Mouse (Mus musculus) kidney, embryonic 15.5 days (tissue): ENCODE results near the gene Rabl3. TPM values are rescaled to one million over a fixed set of nuclear protein-coding genes. Genes with fewer than 3 reads are reported as not detected.

ENCODE experiments used
- ATAC-seq: fragments of 200-750 bp; cut with Nextera tagmentation; replicated peaks from 2 replicates; pipeline ENCODE4 v1.8.0; 2017; ENCODE audit warnings: moderate TSS enrichment; ENCODE audit not compliant: low FRiP score
- H3K27ac ChIP-seq: fragments of 300-500 bp; sonication (generic); 2 replicates; pipeline ENCODE4 v1.5.1; 2015; ENCODE audit warnings: mild to moderate bottlenecking, inconsistent platforms
- H3K27me3 ChIP-seq: fragments of 300-500 bp; sonication (generic); 2 replicates; pipeline ENCODE4 v1.6.1; 2015; ENCODE audit warnings: inconsistent platforms
- H3K36me3 ChIP-seq: fragments of 300-500 bp; sonication (generic); 2 replicates; pipeline ENCODE4 v1.6.1; 2015; ENCODE audit warnings: inconsistent platforms
- H3K4me1 ChIP-seq: fragments of 300-500 bp; sonication (generic); 2 replicates; pipeline ENCODE4 v1.6.1; 2015; ENCODE audit warnings: inconsistent platforms
- H3K4me2 ChIP-seq: fragments of 300-500 bp; sonication (generic); 2 replicates; pipeline ENCODE4 v1.6.1; 2015; ENCODE audit warnings: moderate library complexity, mild to moderate bottlenecking, inconsistent platforms
- H3K4me3 ChIP-seq: fragments of 300-500 bp; sonication (generic); replicated peaks from 2 replicates; pipeline ENCODE4 v1.5.1; 2015; ENCODE audit warnings: mild to moderate bottlenecking, inconsistent platforms
- H3K9ac ChIP-seq: fragments of 300-500 bp; sonication (generic); 2 replicates; pipeline ENCODE4 v1.6.1; 2015; ENCODE audit warnings: mild to moderate bottlenecking, inconsistent platforms
- H3K9me3 ChIP-seq: fragments of 300-500 bp; sonication (generic); replicated peaks from 2 replicates; pipeline ENCODE4 v1.6.1; 2016; ENCODE audit warnings: inconsistent platforms
- WGBS: fragments of 180-500 bp; shearing (Covaris S2); methylation state at CpG from one replicate; pipeline ENCODE4 v1.1.7; 2015; ENCODE audit warnings: mixed read lengths; 5-methylcytosine and 5-hydroxymethylcytosine counted together
- polyA plus RNA-seq: library from polyadenylated mRNA; unstranded; fragments of >200 nt; fragmentation: Nextera tagmentation; extraction: Ambion mirVana; gene quantifications from 2 replicates; pipeline ENCODE4 v1.2.1, GENCODE M21; 2015

Gene Rabl3
- polyA plus RNA-seq, 1 experiment from 2014 or later, result 22.3 TPM

DNA sequence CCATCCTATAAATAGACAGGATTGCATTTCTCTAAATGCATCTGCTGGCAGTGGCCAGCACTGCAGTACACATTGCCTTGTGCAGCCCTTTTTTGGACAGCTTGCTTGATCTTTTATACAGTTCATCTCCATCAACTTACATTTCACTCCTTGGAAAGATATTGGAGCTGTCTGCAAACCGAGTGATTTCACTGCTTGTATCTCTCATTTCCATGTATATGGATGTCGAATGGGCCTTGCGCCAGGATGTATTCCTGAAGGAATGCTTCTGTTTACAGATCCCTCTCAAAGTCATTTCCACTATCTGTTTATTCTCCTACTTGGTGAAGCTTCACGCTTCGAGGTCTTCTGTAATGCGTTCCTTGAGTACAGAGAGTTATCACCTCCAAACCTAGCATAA is 64.6 kb downstream of the Rabl3 start:
- no peak for ATAC-seq
- WGBS, result 86% methylated on average over 6 of the region's 6 CpGs
- no peaks in the 10 kb centered on the region for H3K9me3 ChIP-seq
- no peak overlapping the region for H3K4me3 ChIP-seq
- H3K36me3 ChIP-seq, result no peaks in the 10 kb centered on the region
- H3K4me2 ChIP-seq, result no peak overlapping the region
- no peak overlapping the region for H3K27ac ChIP-seq
- H3K27me3 ChIP-seq, result no peaks in the 10 kb centered on the region
- H3K4me1 ChIP-seq, result no peaks in the 10 kb centered on the region
- H3K9ac ChIP-seq, result no peak overlapping the region

DNA sequence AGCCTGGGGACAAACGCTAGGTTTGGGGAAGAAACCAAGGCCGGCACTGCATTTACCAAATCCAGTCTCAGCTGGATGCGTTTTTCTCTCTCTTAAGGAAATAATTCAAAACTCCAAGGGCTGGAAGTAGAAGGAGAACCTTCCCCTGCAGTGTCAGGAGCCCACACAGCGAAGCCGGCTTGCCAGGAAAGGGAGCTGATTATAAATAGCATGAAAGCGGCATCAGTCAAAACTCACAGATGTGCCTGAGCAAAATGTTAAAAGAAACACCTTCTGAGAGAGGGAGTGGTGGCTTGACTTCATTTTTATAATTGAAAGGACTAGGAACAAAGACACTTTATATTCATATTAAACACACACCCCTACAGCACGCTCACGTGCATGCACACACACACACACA is 70.6 kb downstream of the Rabl3 start:
- no peak overlapping the region for H3K4me3 ChIP-seq
- 88% methylated on average over 8 of the region's 8 CpGs for WGBS
- no peak overlapping the region for H3K4me2 ChIP-seq
- no peaks in the 10 kb centered on the region for H3K4me1 ChIP-seq
- no peaks in the 10 kb centered on the region for H3K27me3 ChIP-seq
- H3K9ac ChIP-seq, result no peak overlapping the region
- no peak overlapping the region for H3K27ac ChIP-seq
- ATAC-seq, result no peak
- H3K36me3 ChIP-seq, result no peaks in the 10 kb centered on the region
- H3K9me3 ChIP-seq, result no peaks in the 10 kb centered on the region

DNA sequence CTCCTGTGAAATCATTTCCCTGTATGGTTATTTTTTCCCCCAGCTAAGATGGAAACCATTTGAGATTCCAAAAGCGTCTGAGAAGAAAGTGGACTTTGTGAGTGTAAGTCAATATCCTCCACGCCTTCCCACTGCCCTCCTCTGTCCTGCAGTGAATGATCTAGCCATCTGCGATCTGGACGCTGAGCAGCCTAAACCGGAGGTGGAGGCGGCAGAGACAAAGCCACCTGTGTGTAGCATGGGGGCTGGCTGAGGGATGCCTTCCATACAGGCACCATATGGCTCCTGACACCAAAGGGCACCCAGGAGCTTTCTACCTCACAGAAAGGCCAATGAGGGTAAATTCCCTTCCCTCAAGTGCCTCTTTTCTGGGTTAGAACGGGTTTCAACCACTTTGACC is 71.4 kb downstream of the Rabl3 start:
- Histone ChIP-seq H3K4me1 (no peaks in the 10 kb centered on the region), H3K4me3 (no peak overlapping the region), H3K9me3 (no peaks in the 10 kb centered on the region), H3K9ac (no peak overlapping the region), H3K27ac (no peak overlapping the region), H3K27me3 (no peaks in the 10 kb centered on the region), H3K4me2 (no peak overlapping the region), H3K36me3 (no peaks in the 10 kb centered on the region)
- no peak for ATAC-seq
- WGBS, result 66% methylated on average over 7 of the region's 7 CpGs

- no peak overlapping the region for H3K9ac ChIP-seq
- H3K4me2 ChIP-seq, result no peak overlapping the region
- H3K36me3 ChIP-seq, result no peaks in the 10 kb centered on the region
- WGBS, result 91% methylated on average over 5 of the region's 5 CpGs
- no peak for ATAC-seq
- no peak overlapping the region for H3K27ac ChIP-seq
- peaks cover under 1% of the 10 kb centered on the region; the same call in 1 of the 2 replicates for H3K4me1 ChIP-seq
- no peaks in the 10 kb centered on the region for H3K27me3 ChIP-seq
- H3K4me3 ChIP-seq, result no peak overlapping the region
- H3K9me3 ChIP-seq, result no peaks in the 10 kb centered on the region
These were observed 72.3 kb downstream of the Rabl3 start for GRCm38 (mm10) chr16:37612013-37612412.

DNA sequence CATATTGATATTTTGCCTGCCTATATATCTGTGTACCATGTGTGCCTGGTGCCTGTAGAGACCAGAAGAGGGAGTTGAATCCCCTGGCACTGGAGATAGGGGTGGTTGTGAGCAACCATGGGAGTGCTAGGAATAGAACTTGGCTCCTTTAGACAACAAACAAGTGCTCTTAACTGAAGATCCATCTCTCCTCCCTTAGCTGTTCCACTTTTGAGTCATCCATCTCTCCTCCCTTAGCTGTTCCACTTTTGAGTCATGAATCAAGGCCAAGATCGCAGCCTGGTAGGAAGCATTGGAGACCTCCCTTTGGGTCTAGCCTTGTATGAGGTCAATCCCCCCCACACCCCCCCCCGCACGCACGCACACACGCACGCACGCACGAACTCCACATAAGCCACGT is 74.9 kb downstream of the Rabl3 start:
- H3K27me3 ChIP-seq, result no peaks in the 10 kb centered on the region
- H3K9ac ChIP-seq, result no peak overlapping the region

DNA sequence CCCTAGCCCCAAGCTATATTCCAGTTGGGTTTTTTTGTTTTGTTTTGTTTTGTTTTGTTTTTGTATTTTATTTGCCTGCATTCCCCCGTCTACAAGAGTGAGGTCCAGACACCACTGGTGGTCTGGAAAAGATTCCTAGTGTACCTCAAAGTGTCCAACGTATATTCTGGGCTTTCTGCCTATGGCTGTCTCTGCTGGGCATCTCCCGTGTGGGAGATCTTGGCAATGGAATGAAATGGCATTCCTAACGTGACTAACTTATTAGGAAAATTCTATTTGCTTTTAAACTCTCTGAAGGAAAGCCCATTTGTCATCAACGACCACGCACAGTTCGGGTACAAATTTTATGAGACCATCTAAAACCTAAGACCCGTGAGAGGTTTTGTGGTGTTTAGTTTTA is 75.7 kb downstream of the Rabl3 start:
- Histone ChIP-seq H3K27me3 (no peaks in the 10 kb centered on the region), H3K27ac (no peak overlapping the region), H3K4me2 (no peak overlapping the region), H3K36me3 (no peaks in the 10 kb centered on the region), H3K9me3 (no peaks in the 10 kb centered on the region), H3K4me3 (no peak overlapping the region), H3K9ac (no peak overlapping the region), H3K4me1 (peaks cover 13% of the 10 kb centered on the region)
- no peak for ATAC-seq
- WGBS, result 57% methylated on average over 8 of the region's 8 CpGs

More for the DNA sequence above, 74.9 kb downstream of the Rabl3 start:
- peaks cover 13% of the 10 kb centered on the region for H3K4me1 ChIP-seq
- H3K4me3 ChIP-seq, result no peak overlapping the region
- H3K9me3 ChIP-seq, result no peaks in the 10 kb centered on the region
- no peak overlapping the region for H3K27ac ChIP-seq
- H3K4me2 ChIP-seq, result no peak overlapping the region
- ATAC-seq, result no peak
- H3K36me3 ChIP-seq, result no peaks in the 10 kb centered on the region
- 89% methylated on average over 9 of the region's 9 CpGs for WGBS

- Histone ChIP-seq H3K27me3 (no peaks in the 10 kb centered on the region), H3K4me3 (no peak overlapping the region), H3K9me3 (no peaks in the 10 kb centered on the region), H3K27ac (no peak overlapping the region), H3K4me2 (no peak overlapping the region), H3K4me1 (peaks cover 13% of the 10 kb centered on the region), H3K36me3 (no peaks in the 10 kb centered on the region), H3K9ac (no peak overlapping the region)
- ATAC-seq, result no peak
- WGBS, result 68% methylated on average over 8 of the region's 8 CpGs
These were observed 76.4 kb downstream of the Rabl3 start for GRCm38 (mm10) chr16:37616104-37616503.

DNA sequence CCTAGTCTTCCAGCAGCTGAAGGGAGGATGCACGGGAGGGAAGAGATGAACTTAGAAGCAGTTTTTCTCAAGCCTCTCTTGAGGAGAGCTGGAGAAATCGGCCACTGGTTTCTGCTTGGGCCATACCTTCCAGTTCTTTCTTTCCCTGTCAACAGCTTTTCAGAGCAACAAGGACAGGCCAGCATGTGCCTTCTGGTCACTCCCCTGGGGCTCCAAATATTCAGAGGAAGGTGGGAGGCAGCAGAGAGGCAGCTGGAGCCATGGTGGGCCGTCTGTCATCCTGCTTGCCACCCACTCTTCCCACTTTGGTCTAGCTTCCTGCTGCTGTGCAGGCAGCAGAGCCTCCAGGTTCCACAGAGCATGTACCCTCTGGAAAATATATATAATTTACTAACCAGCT is 78.0 kb downstream of the Rabl3 start:
- H3K4me2 ChIP-seq, result no peak overlapping the region
- no peak for ATAC-seq
- H3K36me3 ChIP-seq, result no peaks in the 10 kb centered on the region
- no peak overlapping the region for H3K9ac ChIP-seq
- WGBS, result 14% methylated on average over 3 of the region's 3 CpGs
- H3K4me3 ChIP-seq, result no peak overlapping the region
- no peaks in the 10 kb centered on the region for H3K27me3 ChIP-seq
- no peaks in the 10 kb centered on the region for H3K9me3 ChIP-seq
- H3K27ac ChIP-seq, result peak overlapping the region; percentile 37; the same call in 1 of the 2 replicates
- H3K4me1 ChIP-seq, result peaks cover 13% of the 10 kb centered on the region

Other genes starting within 250 kb of the Rabl3 start
- 2.9 and 3.2 TPM in 2 replicates for gene Stxbp5l, start 154.9 kb upstream of the Rabl3 start, polyA plus RNA-seq
- gene Gtf2e1, start 96 bp upstream of the Rabl3 start, polyA plus RNA-seq, result 27.6 and 27.9 TPM in 2 replicates
- gene Hgd, start 40.3 kb downstream of the Rabl3 start, polyA plus RNA-seq, result 4.0 and 4.6 TPM in 2 replicates
- 57.1 and 74.5 TPM in 2 replicates for gene Ndufb4, start 114.6 kb downstream of the Rabl3 start, polyA plus RNA-seq
- gene Fstl1, start 237.0 kb downstream of the Rabl3 start, polyA plus RNA-seq, result 557 and 571 TPM in 2 replicates